Mouse (Mus musculus) right cerebral cortex, postnatal 25 days (tissue): ENCODE results near the gene Nmral1.
A peak's percentile ranks its signal among the peaks of the same experiment; 100 is the strongest.
"Not testable (repeated sequence)": the region's sequence is repeated elsewhere in the genome, so short reads cannot be mapped to it uniquely, and the experiment has no call there.

Experiments
- DNase-seq: peaks from one replicate; pipeline ENCODE4 v3.0.0; 2022

Gene Nmral1

DNA sequence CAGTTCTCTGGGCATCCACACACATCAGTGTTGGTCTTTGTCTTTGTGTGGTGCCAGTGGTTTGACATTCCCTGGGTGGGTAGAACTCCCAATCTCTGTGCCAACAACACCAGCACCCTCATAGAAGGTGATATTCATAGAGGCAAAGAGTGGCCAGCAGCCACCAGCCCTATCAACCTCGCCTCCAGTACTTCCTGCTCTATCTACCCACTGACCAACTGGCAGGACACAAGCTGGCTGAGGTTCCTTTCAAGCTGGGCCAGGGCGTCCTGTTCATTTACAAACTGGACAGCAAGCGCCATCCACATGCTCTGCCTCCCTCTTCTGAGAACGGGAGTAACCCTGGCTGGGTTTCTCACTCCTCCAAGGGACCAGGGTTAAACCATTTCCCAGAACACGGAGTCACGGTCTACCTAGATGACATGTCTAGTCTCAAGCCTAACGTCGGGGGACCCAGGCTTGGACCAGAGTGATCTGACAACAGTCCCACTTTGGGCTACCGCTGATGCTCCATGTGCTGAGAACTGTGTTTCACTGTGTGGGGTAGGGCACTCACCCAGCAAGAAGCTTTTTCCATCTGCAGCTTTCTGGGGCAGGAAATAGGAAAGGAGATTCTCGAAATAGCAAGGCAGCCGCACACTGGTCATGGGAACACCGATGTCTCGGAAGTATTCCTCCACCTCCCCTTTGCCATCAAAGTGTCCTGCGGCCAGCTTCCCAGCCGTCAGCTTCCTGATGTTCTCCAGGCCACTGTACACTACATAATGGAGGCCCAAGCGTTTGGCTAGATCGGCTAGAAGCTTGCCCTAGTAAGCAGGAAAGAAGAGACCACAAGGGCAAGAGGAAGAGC, 5.1 kb downstream of the Nmral1 start:
- DNase-seq = no peak

DNA sequence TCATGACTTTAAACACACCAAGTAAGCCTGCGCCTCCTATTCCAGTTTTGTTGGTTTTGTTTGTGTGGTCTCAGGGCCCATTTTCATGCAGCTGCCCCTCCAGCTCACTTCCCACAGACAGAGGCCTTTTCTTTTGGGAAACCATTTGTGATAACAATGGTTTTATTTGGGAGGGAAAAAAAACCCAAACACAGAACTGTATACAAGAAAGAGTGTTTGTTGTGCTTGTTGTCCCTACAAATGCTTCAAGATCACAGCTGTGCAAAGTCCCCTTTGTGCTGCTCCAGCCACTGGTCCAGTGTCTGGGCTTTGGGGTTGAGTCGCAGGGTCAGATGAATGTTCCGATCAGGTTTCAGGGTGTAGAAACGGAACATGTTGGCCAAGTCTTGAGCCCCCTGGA, 8.0 kb downstream of the Nmral1 start:
- no peak for DNase-seq

DNA sequence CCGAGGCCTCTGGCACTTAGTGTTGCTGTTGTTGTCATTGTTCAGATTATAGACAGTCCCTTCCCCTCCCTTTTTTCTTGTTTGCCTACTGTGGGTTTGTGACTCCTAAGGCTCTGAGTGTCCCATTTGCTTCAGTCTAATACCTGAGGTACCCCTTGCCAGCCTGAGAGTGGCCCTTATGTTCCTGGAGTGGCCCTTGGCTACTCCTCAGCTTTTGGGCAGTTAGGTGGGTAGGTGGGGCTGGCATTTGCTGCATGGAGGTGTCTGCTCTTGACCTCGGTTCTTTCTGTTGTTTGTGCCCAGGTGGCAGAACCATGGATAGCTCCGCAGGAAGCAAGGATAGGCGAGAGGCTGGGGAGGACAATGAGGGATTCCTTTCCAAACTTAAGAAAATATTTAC, 13.6 kb downstream of the Nmral1 start:
- DNase-seq = no peak

DNA sequence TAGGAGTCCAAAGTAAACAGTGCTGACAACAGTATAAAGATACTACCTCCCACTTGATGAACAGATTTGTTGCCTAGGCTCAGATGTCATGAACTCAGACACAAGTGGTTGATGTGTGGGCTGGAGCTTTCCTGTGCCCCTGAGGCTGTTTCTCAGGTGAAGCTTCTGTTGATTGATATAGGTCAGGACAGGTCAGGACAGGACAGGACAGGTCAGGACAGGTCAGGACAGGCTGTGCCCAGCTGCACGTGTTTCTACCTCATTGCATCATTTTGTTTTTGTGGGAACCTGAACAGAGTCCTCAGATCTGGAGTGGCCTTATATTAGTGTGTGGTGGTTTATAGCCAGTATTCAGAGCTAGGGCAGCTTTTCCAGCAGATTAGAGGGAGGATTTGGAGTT, 16.5 kb downstream of the Nmral1 start:
- no peak for DNase-seq

DNA sequence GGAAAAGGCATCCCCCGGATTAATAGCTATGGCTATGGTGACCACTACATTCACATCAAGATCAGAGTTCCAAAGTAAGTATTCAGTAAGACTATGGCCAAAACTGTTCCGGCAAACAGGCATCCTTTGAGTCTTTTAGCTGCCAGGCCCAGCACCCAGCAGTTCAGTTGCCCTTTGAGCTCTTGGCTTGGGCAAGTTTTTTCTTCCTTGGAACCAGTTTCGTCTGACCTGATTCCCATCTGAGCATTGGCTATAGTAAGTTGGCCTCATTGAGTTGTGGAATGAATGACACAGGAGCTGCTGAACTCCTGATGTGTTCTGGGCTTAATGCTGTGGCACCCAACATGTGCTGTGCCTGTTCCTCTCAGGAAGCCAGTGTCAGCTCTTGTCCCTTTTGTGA, 17.9 kb downstream of the Nmral1 start:
- DNase-seq = no peak

DNA sequence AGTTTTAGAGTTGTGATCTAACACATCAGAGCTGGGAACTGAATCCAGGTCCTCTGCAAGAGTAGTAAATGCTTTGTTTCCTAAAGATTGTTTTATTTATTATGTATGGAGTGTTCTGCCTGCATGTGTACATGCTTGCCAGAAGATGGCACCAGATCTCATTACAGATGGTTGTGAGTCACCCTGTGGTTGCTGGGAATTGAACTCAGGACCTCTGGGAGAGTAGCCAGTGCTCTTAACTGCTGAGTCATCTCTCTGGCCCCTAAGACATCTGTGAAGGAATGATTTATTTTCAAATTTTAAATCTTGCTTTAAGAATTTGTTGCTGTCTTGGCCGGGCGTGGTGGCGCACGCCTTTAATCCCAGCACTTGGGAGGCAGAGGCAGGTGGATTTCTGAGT, 29.8 kb downstream of the Nmral1 start:
- DNase-seq = not testable (repeated sequence)

DNA sequence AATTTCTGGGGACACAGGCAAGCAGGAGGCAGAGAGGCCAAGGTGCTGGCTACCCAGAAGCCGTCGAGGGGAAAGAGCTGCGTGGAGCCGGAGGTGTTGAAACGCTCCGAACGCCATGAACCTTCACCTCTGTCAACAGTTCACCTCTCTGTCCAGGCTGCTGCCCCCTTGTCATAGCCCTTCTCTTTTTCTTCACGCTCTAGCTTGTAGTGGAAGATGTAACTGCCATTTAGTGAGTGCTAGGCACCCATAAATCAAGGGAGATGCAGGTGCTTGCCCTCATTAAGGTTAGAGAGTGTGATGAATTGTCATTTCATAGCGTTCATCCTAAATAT, 34.7 kb downstream of the Nmral1 start:
- no peak for DNase-seq

DNA sequence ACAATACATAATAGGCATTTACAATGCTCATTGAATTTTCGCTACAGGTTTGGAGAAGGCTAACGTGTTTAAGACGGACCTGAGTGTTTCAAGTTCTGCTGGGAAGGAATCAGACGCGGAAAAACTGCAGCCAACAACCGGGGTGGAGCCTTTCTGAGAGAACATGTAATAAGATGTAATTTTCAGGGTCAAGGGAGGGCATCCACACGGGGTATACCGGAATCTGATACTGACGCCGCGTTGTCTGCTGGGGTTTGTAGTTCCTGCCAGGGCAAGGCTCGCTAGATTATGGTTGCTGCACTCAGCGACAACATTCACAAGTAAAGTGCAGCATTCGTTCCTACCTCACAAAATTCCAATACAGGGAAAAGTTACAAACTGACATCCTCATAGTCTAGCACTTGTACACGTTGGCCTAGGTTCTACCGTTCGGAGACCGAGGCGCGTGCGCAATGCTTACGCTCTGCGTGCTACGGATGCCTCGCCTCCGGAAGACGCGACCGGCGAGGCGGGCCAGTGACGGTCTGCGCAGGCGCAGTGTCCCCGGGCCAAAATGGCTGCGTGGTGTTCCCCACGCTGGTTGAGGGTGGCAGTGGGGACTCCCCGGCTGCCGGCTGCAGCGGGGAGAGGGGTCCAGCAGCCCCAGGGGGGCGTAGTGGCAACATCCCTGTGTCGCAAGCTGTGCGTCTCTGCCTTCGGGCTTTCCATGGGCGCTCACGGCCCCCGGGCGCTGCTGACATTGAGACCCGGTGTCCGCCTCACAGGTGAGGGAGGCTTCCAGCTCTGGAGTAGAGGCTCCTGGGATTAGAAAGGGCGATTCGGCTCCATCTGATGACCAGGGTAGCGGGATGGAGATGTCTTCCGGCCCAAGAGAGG, 35.3 kb downstream of the Nmral1 start:
- peak; percentile 97 for DNase-seq

DNA sequence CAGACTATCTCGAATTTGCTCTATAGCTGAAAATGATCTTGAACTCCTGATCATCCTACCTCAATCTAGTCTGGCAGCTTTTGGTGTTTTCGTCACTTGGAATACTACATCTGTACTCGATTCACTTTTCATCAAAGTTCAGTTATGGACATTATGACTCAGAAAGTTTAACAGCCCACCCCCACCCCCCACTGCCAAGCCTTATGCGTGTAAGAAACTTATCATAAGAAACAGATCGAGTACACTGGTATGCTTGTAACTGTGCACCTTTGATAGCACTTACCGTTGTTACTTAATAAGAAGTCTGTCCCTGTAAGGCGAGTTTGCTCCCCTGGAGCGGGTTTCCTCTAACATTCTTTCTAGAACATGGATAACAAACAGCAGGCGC, 36.0 kb downstream of the Nmral1 start:
- no peak for DNase-seq

DNA sequence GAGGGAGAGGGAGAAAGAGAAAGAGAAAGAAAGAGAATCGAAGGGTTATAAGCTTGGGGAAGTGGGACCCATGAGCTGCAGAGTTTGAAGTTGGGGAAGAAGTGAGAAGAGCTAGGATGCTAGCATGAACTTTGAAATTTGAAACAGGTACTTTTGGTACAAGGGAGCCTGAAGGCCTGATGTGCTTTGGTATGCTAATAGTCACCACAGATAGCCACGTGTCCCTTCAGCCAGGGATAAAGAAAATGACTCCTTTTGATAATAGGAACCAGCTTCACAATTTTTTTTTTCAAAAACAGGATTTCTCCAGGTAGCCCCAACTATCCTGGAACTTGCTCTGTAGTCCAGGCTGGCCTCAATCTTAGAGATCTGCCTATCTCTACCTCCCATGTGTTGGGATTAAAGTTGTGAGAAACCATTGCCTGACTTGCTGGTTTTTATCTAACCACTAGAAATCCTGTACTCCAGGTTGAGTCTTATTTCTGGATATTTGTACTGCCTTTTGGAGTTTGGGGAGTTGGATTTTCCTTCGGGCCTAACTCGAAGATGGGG, 36.5 kb downstream of the Nmral1 start:
- DNase-seq = no peak

DNA sequence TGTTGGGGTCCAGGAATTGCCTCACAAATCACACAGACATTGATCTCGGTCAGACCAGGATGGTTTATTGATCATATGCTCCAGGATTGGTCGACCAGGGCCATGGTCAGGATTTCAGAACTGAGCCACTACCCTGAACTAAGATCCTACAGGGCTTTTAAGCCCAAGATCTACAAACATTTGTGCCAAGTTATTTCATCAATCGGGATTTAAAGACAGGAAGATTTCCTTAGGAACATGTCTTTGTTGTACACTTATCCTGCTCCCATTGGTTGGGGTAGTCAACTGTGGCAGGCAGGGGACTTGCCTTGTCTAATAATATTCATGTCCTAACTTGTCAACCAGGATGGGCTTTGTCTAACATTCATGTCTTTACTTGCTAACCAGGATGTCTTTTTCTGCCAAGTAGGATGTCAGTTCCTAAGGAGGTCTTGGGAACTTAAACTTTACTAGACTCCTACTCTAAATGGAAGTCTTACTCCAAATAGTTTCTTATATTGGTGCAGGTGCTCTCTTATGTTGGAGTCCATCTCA, 38.2 kb downstream of the Nmral1 start:
- DNase-seq = not testable (repeated sequence)

DNA sequence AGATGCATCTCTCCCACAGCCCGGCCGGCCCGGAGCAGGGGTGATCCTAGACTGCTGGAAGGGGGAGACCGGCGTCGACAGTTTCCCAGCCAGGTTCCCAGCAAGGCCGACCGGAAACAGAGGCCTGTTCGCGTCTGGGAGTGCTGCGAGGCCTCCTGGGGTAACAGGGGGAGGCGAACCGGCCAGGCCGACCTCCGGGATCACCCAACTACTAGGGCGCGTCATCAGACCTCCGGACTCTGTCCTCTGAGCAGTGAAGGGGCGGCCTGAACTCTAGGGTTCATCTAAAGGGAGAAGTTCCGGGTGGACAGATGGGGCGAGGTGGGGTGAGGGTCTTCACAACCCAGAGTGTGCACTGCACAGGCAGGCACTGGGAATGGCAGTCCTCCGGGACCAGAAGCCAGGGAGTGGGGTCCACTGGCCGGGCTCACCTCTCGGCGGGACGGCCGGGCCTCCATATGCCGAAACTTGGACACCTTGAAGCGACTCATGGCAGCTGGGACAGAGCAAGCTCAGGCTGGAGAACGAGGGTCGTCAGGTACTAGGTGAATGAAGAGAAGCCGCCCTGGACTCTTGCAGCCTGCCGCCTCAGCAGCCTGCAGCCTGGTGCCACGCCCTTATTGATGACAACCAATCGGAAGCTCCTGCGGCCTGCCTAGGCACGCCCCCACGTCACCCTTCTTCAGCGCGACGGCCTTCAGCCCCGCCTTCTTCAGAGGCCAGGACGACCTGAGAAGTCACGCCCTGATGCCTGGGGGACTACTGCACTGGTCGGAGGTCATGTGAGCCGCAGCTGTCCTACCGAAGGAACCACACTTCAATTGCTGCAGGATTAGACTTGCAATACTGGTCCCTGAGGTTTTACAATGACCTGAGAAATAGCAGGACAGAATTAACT, 39.8 kb downstream of the Nmral1 start, which contains the start of gene Coro7:
Gene Coro7, minus strand, starts transcription at position 657 of the 898 bp plus-strand sequence.
- DNase-seq = peak; percentile 87

DNA sequence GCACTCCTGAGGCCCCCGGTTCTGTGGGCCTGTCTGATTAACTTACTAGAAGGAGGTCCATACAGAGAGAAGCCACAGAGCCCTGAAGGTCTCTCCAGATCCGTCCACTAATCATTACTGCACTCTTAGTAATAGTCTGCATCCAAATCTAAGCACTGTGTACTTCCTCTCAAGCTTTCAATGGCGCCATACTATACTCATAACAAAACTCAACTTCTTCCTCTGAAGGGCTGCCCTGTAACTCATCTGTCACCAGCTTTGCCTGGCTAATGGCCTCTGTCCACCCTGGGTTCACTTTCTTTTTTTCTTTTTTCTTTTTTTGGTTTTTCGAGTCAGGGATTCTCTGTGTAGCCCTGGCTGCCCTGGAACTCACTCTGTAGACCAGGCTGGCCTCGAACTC, 41.1 kb downstream of the Nmral1 start:
- DNase-seq = no peak

DNA sequence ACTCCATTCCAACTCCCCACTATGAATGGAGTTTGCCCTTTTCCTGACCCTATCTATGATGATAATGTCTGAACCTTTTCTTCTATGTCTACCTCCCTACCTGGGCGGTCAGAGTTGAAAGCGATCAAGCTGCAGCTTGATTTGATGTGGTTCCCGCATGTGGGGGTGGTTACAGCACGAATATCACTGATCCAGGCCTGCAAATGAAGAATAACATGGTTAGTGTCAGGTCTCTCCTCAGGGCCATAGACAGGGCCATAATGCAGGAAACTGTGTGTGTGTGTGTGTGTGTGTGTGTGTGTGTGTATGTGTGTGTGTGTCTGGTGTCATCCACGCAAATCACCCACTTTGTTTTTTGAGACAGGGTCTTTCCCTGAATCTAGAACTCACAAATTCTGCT, 42.3 kb downstream of the Nmral1 start:
- no peak for DNase-seq

DNA sequence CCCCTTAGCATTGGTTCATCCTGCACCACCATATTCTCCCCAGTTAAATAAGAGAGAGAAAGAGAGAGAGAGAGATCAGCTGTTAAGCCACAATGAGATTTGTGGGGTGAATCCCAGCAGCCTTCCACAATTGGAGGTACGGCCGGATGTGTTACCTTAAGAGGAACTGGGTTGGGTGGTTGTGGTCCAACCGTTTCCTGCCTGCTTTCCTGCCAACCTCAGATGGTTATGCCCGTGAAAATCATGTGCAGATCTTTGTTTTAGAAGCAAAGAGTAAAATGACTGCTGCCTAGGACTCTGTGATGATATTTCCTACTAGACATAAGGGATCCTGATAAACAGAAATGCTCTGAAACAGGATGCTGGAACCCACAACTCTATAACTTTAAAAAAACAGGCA, 45.1 kb downstream of the Nmral1 start:
- no peak for DNase-seq

DNA sequence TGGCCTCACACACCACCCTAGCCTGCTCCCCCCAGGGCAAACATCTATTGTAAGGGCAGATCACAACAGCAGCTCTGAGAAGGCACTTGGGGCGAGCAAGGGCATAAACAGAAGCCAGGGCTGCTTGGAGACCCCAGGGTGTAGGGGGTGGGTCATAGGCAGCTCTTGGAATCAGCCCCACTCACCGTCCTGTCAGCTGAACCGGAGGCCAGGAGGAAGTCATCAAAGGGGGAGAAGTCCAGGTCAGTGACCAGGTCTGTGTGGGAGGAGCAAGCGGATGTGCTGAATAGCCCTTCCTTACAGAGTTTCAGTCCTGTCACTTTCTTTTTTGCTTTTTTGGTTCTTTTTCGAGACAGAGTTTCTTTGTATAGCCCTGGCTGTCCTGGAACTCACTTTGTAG, 48.8 kb downstream of the Nmral1 start:
- DNase-seq = no peak

DNA sequence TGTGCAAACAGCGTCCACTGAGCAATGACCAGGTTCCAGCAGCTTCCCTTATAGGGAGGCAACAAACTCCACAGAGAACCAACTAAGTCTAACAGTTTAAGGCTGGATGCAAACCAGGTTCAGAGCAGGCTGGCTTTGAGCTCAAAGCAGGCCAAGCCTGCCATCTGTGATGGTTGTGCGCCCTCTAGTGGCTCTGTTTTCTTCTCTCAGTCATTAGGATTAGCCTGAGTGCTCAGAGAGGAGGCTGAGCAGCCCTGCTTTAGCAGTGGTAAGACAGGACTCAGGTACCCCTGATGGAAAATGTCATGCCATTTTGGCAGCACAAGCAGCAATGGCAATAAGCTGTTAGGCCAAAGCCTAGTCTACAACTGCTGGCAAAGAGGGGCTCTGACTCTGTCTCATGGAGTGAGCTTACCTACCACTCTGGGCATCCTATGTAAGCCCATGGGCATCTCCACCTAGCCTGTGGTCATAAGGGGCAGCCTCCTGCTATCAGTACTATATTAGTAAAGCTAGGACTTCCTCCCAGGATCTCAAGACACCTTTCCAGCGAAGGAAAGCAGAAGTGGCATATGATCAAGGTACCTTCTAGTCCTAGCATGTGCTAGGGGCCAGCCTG, 51.9 kb downstream of the Nmral1 start:
- DNase-seq = peak; percentile 75

DNA sequence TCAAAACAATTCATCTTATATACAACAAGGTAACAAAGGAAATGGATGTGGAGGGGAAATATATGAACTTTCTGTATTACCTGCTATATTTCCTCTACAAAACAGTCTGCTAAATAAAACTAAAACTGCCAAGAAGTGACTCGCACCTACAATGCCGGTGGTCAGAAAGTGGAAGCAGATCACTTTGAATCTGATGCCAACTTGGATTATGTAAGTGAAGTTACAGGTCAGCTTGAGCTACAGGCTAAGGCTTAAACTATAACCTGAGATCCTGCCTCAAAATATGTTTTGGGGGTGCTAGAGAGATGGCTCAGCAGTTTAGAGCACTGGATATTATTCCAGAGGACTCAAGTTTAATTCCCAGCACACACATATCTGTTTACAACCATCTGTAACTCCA, 53.4 kb downstream of the Nmral1 start:
- no peak for DNase-seq

DNA sequence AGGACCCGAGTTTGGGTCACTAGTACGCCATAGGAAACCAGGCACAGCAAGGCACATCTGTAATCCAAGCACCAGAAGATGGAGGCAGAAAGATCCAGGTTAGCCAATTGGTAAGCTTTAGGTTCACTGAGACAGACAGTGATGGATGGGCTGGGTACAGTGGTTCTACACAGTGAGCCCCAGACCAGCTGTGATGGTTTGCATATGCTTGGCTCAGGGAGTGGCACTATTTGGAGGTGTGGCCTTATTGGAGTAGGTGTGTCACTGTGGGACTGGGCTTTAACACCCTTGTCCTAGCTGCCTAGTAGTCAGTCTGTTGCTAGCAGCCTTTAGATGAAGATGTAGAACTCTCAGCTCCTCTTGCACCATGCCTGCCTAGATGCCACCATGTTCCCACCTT, 55.4 kb downstream of the Nmral1 start:
- no peak for DNase-seq

DNA sequence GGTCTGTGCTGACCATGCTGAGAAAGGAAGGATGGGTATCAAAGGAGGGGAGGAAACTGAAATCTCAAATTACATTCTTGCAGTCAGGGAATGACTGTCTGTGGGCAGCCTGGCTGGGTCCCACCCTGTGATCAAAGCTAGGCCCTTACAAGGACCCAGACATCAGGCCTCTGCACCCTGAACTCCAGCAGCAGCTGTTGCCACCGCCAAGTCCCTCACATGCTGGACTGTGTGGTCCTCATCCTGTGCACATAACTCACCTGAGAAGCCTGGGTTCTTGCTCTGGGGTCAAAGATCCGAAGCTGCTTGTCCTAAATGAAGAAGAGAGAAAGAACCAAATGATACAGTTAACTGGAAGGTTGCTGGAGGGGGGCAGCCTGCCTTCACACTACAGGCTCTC, 57.6 kb downstream of the Nmral1 start:
- DNase-seq = no peak
